Mouse (Mus musculus): ENCODE data around the gene Lst1. TPM values are rescaled to one million over a fixed set of nuclear protein-coding genes. Genes with fewer than 3 reads are reported as not detected.

Lst1 gene
- total RNA-seq, 2 experiments from 2014 or later, result 65.2 to 99.6 TPM

Other genes with a start within 250 kb of the Lst1 start
Only the 30 nearest of the 38 such genes appear.
- gene Vwa7, start 171.9 kb downstream of the Lst1 start, total RNA-seq (2015), result not detected in 2 replicates
- gene Vwa7, start 171.9 kb downstream of the Lst1 start, total RNA-seq (2017), result 0.17 TPM in 1 of 2 replicates, not detected in the other
- 0.93 and 1.9 TPM in 2 replicates for gene Sapcd1, start 160.4 kb downstream of the Lst1 start, total RNA-seq (2015)
- 1.5 TPM in 1 of 2 replicates, not detected in the other for gene Sapcd1, start 160.4 kb downstream of the Lst1 start, total RNA-seq (2017)
- gene Msh5, start 141.7 kb downstream of the Lst1 start, total RNA-seq (2015), result 4.2 and 5.7 TPM in 2 replicates
- 2.4 and 3.5 TPM in 2 replicates for gene Msh5, start 141.7 kb downstream of the Lst1 start, total RNA-seq (2017)
- gene Clic1, start 138.5 kb downstream of the Lst1 start, total RNA-seq (2015), result 209 and 248 TPM in 2 replicates
- 225 and 254 TPM in 2 replicates for gene Clic1, start 138.5 kb downstream of the Lst1 start, total RNA-seq (2017)
- 1.8 and 2.6 TPM in 2 replicates for gene Ddah2, start 129.4 kb downstream of the Lst1 start, total RNA-seq (2015)
- 1.9 and 3.5 TPM in 2 replicates for gene Ddah2, start 129.4 kb downstream of the Lst1 start, total RNA-seq (2017)
- gene Ly6g6c, start 123.1 kb downstream of the Lst1 start, total RNA-seq (2015), result not detected in 2 replicates
- not detected in 2 replicates for gene Ly6g6c, start 123.1 kb downstream of the Lst1 start, total RNA-seq (2017)
- gene Mpig6b, start 122.3 kb downstream of the Lst1 start, total RNA-seq (2015), result not detected in 2 replicates
- gene Mpig6b, start 122.3 kb downstream of the Lst1 start, total RNA-seq (2017), result not detected in 2 replicates
- not detected in 2 replicates for gene Ly6g6e, start 111.5 kb downstream of the Lst1 start, total RNA-seq (2015)
- gene Ly6g6e, start 111.5 kb downstream of the Lst1 start, total RNA-seq (2017), result not detected in 2 replicates
- gene Ly6g6d, start 110.4 kb downstream of the Lst1 start, total RNA-seq (2015), result not detected in 2 replicates
- not detected in 2 replicates for gene Ly6g6d, start 110.4 kb downstream of the Lst1 start, total RNA-seq (2017)
- not detected in 2 replicates for gene Ly6g6f, start 102.8 kb downstream of the Lst1 start, total RNA-seq (2015)
- gene Ly6g6f, start 102.8 kb downstream of the Lst1 start, total RNA-seq (2017), result not detected in 2 replicates
- gene Abhd16a, start 99.2 kb downstream of the Lst1 start, total RNA-seq (2015), result 17.5 and 21.1 TPM in 2 replicates
- 22.7 and 26.0 TPM in 2 replicates for gene Abhd16a, start 99.2 kb downstream of the Lst1 start, total RNA-seq (2017)
- gene Ly6g5c, start 80.2 kb downstream of the Lst1 start, total RNA-seq (2015), result not detected in 2 replicates
- gene Ly6g5c, start 80.2 kb downstream of the Lst1 start, total RNA-seq (2017), result not detected in 2 replicates
- 0.84 and 1.4 TPM in 2 replicates for gene Ly6g5b, start 73.0 kb downstream of the Lst1 start, total RNA-seq (2015)
- 0.27 and 0.92 TPM in 2 replicates for gene Ly6g5b, start 73.0 kb downstream of the Lst1 start, total RNA-seq (2017)
- gene Gpank1, start 67.0 kb downstream of the Lst1 start, total RNA-seq (2015), result 20.3 and 20.7 TPM in 2 replicates
- 33.9 and 36.8 TPM in 2 replicates for gene Gpank1, start 67.0 kb downstream of the Lst1 start, total RNA-seq (2017)
- 411 and 443 TPM in 2 replicates for gene Csnk2b, start 66.4 kb downstream of the Lst1 start, total RNA-seq (2015)
- gene Csnk2b, start 66.4 kb downstream of the Lst1 start, total RNA-seq (2017), result 375 TPM in 2 replicates
- gene D17H6S53E, start 62.1 kb downstream of the Lst1 start, total RNA-seq (2015), result 1.5 and 3.6 TPM in 2 replicates
- 7.7 and 7.9 TPM in 2 replicates for gene D17H6S53E, start 62.1 kb downstream of the Lst1 start, total RNA-seq (2017)
- not detected in 2 replicates for gene Apom, start 56.4 kb downstream of the Lst1 start, total RNA-seq (2015)
- not detected in 2 replicates for gene Apom, start 56.4 kb downstream of the Lst1 start, total RNA-seq (2017)
- gene Bag6, start 53.3 kb downstream of the Lst1 start, total RNA-seq (2015), result 73.9 and 78.5 TPM in 2 replicates
- gene Bag6, start 53.3 kb downstream of the Lst1 start, total RNA-seq (2017), result 77.3 and 88.5 TPM in 2 replicates
- gene Prrc2a, start 23.5 kb downstream of the Lst1 start, total RNA-seq (2015), result 228 and 262 TPM in 2 replicates
- gene Prrc2a, start 23.5 kb downstream of the Lst1 start, total RNA-seq (2017), result 59.6 and 63.9 TPM in 2 replicates
- gene Aif1, start 12.4 kb downstream of the Lst1 start, total RNA-seq (2015), result 5.8 and 12.4 TPM in 2 replicates
- gene Aif1, start 12.4 kb downstream of the Lst1 start, total RNA-seq (2017), result 8.9 and 11.5 TPM in 2 replicates
- gene Ltb, start 6.0 kb upstream of the Lst1 start, total RNA-seq (2015), result 0.22 and 0.81 TPM in 2 replicates
- 0.47 and 4.4 TPM in 2 replicates for gene Ltb, start 6.0 kb upstream of the Lst1 start, total RNA-seq (2017)
- gene Tnf, start 13.6 kb upstream of the Lst1 start, total RNA-seq (2015), result 18.6 and 33.2 TPM in 2 replicates
- gene Tnf, start 13.6 kb upstream of the Lst1 start, total RNA-seq (2017), result 11.1 and 16.4 TPM in 2 replicates
- not detected in 2 replicates for gene Lta, start 16.9 kb upstream of the Lst1 start, total RNA-seq (2015)
- not detected in 2 replicates for gene Lta, start 16.9 kb upstream of the Lst1 start, total RNA-seq (2017)
- not detected in 2 replicates for gene Gm16181, start 32.4 kb upstream of the Lst1 start, total RNA-seq (2015)
- not detected in 2 replicates for gene Gm16181, start 32.4 kb upstream of the Lst1 start, total RNA-seq (2017)
- 4.1 and 6.9 TPM in 2 replicates for gene Atp6v1g2, start 45.2 kb upstream of the Lst1 start, total RNA-seq (2015)
- gene Atp6v1g2, start 45.2 kb upstream of the Lst1 start, total RNA-seq (2017), result 1.1 and 2.4 TPM in 2 replicates
- gene Nfkbil1, start 47.4 kb upstream of the Lst1 start, total RNA-seq (2015), result 1.9 and 3.1 TPM in 2 replicates
- gene Nfkbil1, start 47.4 kb upstream of the Lst1 start, total RNA-seq (2017), result 6.7 and 8.0 TPM in 2 replicates
- gene Ddx39b, start 53.3 kb upstream of the Lst1 start, total RNA-seq (2015), result 289 and 314 TPM in 2 replicates
- 188 and 193 TPM in 2 replicates for gene Ddx39b, start 53.3 kb upstream of the Lst1 start, total RNA-seq (2017)
- gene H2-D1, start 74.3 kb upstream of the Lst1 start, total RNA-seq (2015), result 248 and 262 TPM in 2 replicates
- gene H2-D1, start 74.3 kb upstream of the Lst1 start, total RNA-seq (2017), result 464 and 467 TPM in 2 replicates
- gene H2-Q1, start 132.0 kb upstream of the Lst1 start, total RNA-seq (2015), result not detected in 2 replicates
- gene H2-Q1, start 132.0 kb upstream of the Lst1 start, total RNA-seq (2017), result not detected in 2 replicates
- gene H2-Q2, start 153.8 kb upstream of the Lst1 start, total RNA-seq (2015), result not detected in 2 replicates
- not detected in 2 replicates for gene H2-Q2, start 153.8 kb upstream of the Lst1 start, total RNA-seq (2017)

Measured in megakaryocyte progenitor cell, adult 5-6 weeks (primary cell).